Mouse (Mus musculus) lung, postnatal 0 days (tissue): ENCODE measurements around the gene Samd4b. TPM values are rescaled to one million over a fixed set of nuclear protein-coding genes. Genes with fewer than 3 reads are reported as not detected.

Source experiments
- ATAC-seq: fragments of 200-750 bp; cut with Nextera tagmentation; 2 replicates; pipeline ENCODE4 v1.8.0; 2017; ENCODE audit warnings: moderate library complexity
- DNase-seq: peaks from one replicate; pipeline ENCODE4 v3.0.0-alpha.2; 2016; ENCODE audit warnings: low spot score
- H3K27ac ChIP-seq: fragments of 300-500 bp; sonication (generic); 2 replicates; pipeline ENCODE4 v1.5.1; 2014; ENCODE audit warnings: antibody characterized with exemption, mild to moderate bottlenecking, low read length, mixed read lengths
- H3K27me3 ChIP-seq: fragments of 300-500 bp; sonication (generic); replicated peaks from 2 replicates; pipeline ENCODE4 v1.6.1; 2014; ENCODE audit warnings: low read length, mixed read lengths; ENCODE audit not compliant: insufficient read depth
- H3K36me3 ChIP-seq: fragments of 300-500 bp; sonication (generic); 2 replicates; pipeline ENCODE4 v1.6.1; 2014; ENCODE audit warnings: low read length, mixed read lengths; ENCODE audit not compliant: insufficient read depth
- H3K4me1 ChIP-seq: fragments of 300-500 bp; sonication (generic); 2 replicates; pipeline ENCODE4 v1.6.1; 2014; ENCODE audit warnings: antibody characterized with exemption, low read depth, low read length, mixed read lengths; ENCODE audit not compliant: insufficient read depth
- H3K4me2 ChIP-seq: fragments of 300-500 bp; sonication (generic); replicated peaks from 2 replicates; pipeline ENCODE4 v1.6.1; 2014; ENCODE audit warnings: low read depth, mild to moderate bottlenecking, low read length, moderate library complexity, mixed read lengths
- H3K4me3 ChIP-seq: fragments of 300-500 bp; sonication (generic); 2 replicates; pipeline ENCODE4 v1.5.1; 2014; ENCODE audit warnings: low read depth, low read length
- H3K9ac ChIP-seq: fragments of 300-500 bp; sonication (generic); replicated peaks from 2 replicates; pipeline ENCODE4 v1.6.1; 2014; ENCODE audit warnings: low read depth, mild to moderate bottlenecking
- H3K9me3 ChIP-seq: fragments of 300-500 bp; sonication (generic); 2 replicates; pipeline ENCODE4 v1.6.1; 2016; ENCODE audit warnings: low read length, mixed read lengths
- CTCF ChIP-seq: IDR thresholded peaks from 2 replicates; pipeline ENCODE4 v1.5.1; 2016; ENCODE audit warnings: antibody characterized with exemption, mild to moderate bottlenecking
- EP300 ChIP-seq: IDR thresholded peaks from 2 replicates; pipeline ENCODE4 v1.6.1; 2016; ENCODE audit warnings: antibody characterized with exemption, mild to moderate bottlenecking, control low read depth
- WGBS: fragments of 180-500 bp; shearing (Covaris S2); extraction: QIAGEN DNeasy Blood & Tissue Kit; methylation state at CpG from one replicate; pipeline ENCODE4 v1.1.7; 2014; 5-methylcytosine and 5-hydroxymethylcytosine counted together
- polyA plus RNA-seq: library from polyadenylated mRNA; unstranded; fragments of >200 nt; fragmentation: Nextera tagmentation; extraction: Ambion mirVana; gene quantifications from 2 replicates; pipeline ENCODE4 v1.2.1, GENCODE M21; 2015

Gene Samd4b
- polyA plus RNA-seq, 1 experiment from 2014 or later: 13.4 TPM

GRCm38 (mm10) chr7:28383606-28384005 is 214.3 kb downstream of the Samd4b start:
- H3K9ac ChIP-seq: no peak overlapping the region
- H3K9me3 ChIP-seq: no peaks in the 10 kb centered on the region
- peaks cover 21% of the 10 kb centered on the region for H3K4me1 ChIP-seq
- no peak for DNase-seq
- H3K27me3 ChIP-seq: no peaks in the 10 kb centered on the region
- 61% methylated on average over 4 of the region's 4 CpGs for WGBS
- no peak for TF ChIP-seq EP300
- TF ChIP-seq CTCF: no peak
- H3K4me2 ChIP-seq: peak overlapping the region; percentile 94; the same call in 1 of the 2 replicates
- H3K4me3 ChIP-seq: no peak overlapping the region
- no peak for ATAC-seq
- H3K27ac ChIP-seq: peak overlapping the region; percentile 99
- no peaks in the 10 kb centered on the region for H3K36me3 ChIP-seq

- peak overlapping the region; percentile 94 for H3K4me2 ChIP-seq
- 38% methylated on average over 11 of the region's 11 CpGs for WGBS
- no peak overlapping the region for H3K4me3 ChIP-seq
- TF ChIP-seq CTCF (no peak), EP300 (no peak)
- peaks cover 21% of the 10 kb centered on the region for H3K4me1 ChIP-seq
- no peaks in the 10 kb centered on the region for H3K27me3 ChIP-seq
- H3K9ac ChIP-seq: no peak overlapping the region; the same call in 1 of the 2 replicates
- peaks cover under 1% of the 10 kb centered on the region; the same call in 1 of the 2 replicates for H3K36me3 ChIP-seq
- H3K27ac ChIP-seq: peak overlapping the region; percentile 99
- no peak for DNase-seq
- H3K9me3 ChIP-seq: no peaks in the 10 kb centered on the region
- no peak for ATAC-seq
Measured at GRCm38 (mm10) chr7:28382981-28383396, 215.0 kb downstream of the Samd4b start.

GRCm38 (mm10) chr7:28382347-28382951 is 215.5 kb downstream of the Samd4b start:
- no peak for ATAC-seq
- Histone ChIP-seq H3K4me2 (peak overlapping the region; percentile 94), H3K4me1 (peaks cover 21% of the 10 kb centered on the region), H3K4me3 (peak overlapping the region; percentile 39), H3K9ac (no peak overlapping the region; the same call in 1 of the 2 replicates), H3K9me3 (no peaks in the 10 kb centered on the region), H3K27me3 (no peaks in the 10 kb centered on the region), H3K27ac (peak overlapping the region; percentile 99), H3K36me3 (peaks cover 6% of the 10 kb centered on the region; the same call in 1 of the 2 replicates)
- WGBS: 22% methylated on average over 11 of the region's 12 CpGs
- TF ChIP-seq EP300: peak; percentile 3; the same call in 1 of the 2 replicates
- TF ChIP-seq CTCF: no peak
- peak; percentile 74 for DNase-seq

- H3K27ac ChIP-seq: peak overlapping the region; percentile 99
- peak overlapping the region; percentile 67 for H3K9ac ChIP-seq
- 0% methylated on average over 19 of the region's 20 CpGs for WGBS
- H3K4me2 ChIP-seq: peak overlapping the region; percentile 94
- no peaks in the 10 kb centered on the region for H3K9me3 ChIP-seq
- TF ChIP-seq CTCF (0 out of 2 replicates have a peak, but pooled peaks have one; percentile 1), EP300 (peak; percentile 93)
- H3K4me3 ChIP-seq: peak overlapping the region; percentile 39
- H3K36me3 ChIP-seq: peaks cover 7% of the 10 kb centered on the region; the same call in 1 of the 2 replicates
- H3K4me1 ChIP-seq: peaks cover 21% of the 10 kb centered on the region
- H3K27me3 ChIP-seq: no peaks in the 10 kb centered on the region
- DNase-seq (peak; percentile 98), ATAC-seq (peak; percentile 51)
Measured at GRCm38 (mm10) chr7:28381938-28382337, 216.0 kb downstream of the Samd4b start.

DNA sequence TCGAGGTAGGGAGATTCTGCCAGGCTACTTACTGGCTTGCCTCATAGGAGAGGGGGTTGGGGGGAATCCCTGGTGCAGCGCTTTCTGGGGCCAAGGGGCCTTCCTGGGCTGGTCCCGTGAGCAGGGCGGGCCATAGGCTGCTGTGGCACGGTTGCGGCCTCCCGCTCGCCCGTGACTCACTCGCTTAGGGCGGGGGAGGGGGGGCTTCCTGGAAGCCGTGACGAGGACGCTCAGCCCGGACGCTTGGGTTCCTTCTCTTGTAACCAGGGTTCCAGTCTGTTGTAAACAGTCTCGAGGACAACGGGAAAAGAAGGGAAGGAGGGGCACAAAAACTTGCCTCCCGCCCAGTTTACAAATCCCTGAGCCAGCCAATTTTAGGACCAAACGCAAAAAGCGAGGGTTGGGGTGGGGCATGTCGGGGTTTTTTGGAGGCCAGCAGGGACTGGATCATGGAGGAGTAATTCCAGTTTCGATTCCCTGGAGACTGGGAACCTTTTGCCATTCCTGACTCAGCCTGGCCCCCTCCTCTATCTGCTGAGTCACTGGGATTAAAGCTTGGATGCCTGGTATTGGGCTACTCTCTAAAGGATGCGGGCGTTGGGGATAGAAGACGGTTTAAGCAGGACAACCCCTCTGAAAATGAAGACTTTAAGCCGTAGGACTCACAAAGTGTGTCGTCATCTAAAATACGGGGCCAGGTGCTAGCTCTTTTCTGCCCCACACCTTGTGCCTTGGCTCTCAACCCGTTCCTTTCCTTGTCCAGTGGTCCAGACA is 216.7 kb downstream of the Samd4b start:
- DNase-seq (peak; percentile 98), ATAC-seq (peak; percentile 68)
- 2% methylated on average over 30 of the region's 30 CpGs for WGBS
- Histone ChIP-seq H3K36me3 (peaks cover 7% of the 10 kb centered on the region; the same call in 1 of the 2 replicates), H3K27me3 (no peaks in the 10 kb centered on the region), H3K4me3 (peak overlapping the region; percentile 39), H3K27ac (peak overlapping the region; percentile 99), H3K9me3 (no peaks in the 10 kb centered on the region), H3K9ac (peak overlapping the region; percentile 67), H3K4me2 (peak overlapping the region; percentile 94), H3K4me1 (peaks cover 21% of the 10 kb centered on the region)
- TF ChIP-seq CTCF: no peak
- peak; percentile 88 for TF ChIP-seq EP300

DNA sequence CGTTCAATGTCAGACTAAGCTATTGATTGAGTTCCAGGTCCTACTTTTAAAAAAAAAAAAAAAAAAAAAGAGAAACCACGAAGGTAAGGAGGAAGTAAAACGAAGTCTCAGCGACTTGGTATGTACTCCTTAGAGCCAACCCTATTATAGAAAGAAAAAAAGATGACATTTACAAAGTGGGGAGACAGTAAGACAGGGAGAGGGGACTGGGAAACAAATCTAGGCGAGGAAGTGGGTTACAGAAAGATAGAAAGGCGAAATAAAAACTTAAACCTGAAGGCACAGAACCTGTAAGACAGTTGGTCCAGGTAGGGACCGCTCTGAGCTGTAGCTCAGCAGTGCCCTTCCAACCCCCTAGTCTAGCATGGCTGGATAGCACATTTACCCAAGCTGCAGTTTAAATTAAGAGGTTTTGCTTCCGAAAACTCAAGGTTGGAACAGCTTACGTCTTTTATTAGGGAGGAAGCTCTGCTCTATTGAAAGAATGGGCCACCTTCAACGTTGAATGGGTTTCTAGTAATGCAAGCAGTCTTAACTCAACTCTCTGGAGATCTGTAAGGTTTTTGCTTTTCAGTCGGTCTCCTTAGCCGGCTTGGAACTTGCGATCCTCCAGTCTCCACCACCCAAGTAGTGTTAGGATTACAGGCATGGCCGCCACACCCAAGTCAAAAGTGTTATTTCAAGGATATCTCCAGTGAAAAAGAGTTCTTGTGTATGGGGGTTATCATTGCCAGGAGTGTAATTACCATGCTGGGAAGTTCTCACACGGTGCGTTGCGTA is 217.5 kb downstream of the Samd4b start, which contains the start of gene Zfp36:
Gene Zfp36, minus strand, starts transcription at position 17 of the 780 bp plus-strand sequence.
- Histone ChIP-seq H3K4me1 (peaks cover 21% of the 10 kb centered on the region), H3K9me3 (no peaks in the 10 kb centered on the region), H3K4me3 (peak within 1 kb of the TSS; percentile 87), H3K27ac (peak within 1 kb of the TSS; percentile 99), H3K27me3 (no peaks in the 10 kb centered on the region), H3K36me3 (peaks cover 7% of the 10 kb centered on the region; the same call in 1 of the 2 replicates), H3K4me2 (peak within 1 kb of the TSS; percentile 94), H3K9ac (peak within 1 kb of the TSS; percentile 98)
- WGBS: 29% methylated on average over 16 of the region's 17 CpGs
- DNase-seq (peak; percentile 23), ATAC-seq (no peak)
- TF ChIP-seq EP300 (no peak), CTCF (no peak; the same call in 1 of the 2 replicates)
